Mouse (Mus musculus) cerebellum, adult 8-10 months (tissue): ENCODE data around the gene Abcc4.
"Not testable (repeated sequence)": the region's sequence is repeated elsewhere in the genome, so short reads cannot be mapped to it uniquely, and the experiment has no call there.

Experiments used
- DNase-seq: peaks from one replicate; pipeline ENCODE4 v3.0.0; 2022

Abcc4 gene

GRCm38 (mm10) chr14:118676308-118676994 lies 29.6 kb downstream of the Abcc4 start:
- no peak for DNase-seq

- peak; percentile 18 for DNase-seq
Measured at GRCm38 (mm10) chr14:118674705-118675139, 31.3 kb downstream of the Abcc4 start.

DNA sequence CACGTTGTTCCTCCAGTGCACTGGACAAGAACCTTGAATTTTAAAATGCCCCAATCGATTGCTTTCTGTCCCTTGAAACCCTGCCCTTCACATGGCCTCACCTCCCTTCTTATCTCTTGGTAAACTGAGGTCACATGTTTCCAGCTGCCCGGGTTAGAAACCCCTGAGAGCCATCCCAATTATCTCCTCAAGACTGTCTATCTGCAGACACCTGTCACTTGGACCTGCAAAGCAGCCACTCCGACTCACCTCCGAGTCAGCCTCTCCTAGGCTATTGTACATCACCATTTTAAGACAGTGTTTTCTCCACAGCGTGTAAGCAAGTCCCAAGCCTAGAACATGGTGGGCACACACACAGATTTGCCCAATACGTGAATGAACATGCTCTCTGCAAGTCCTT lies 31.8 kb downstream of the Abcc4 start:
- no peak for DNase-seq

GRCm38 (mm10) chr14:118673501-118673900 lies 32.5 kb downstream of the Abcc4 start:
- no peak for DNase-seq

GRCm38 (mm10) chr14:118672931-118673330 lies 33.1 kb downstream of the Abcc4 start:
- DNase-seq = not testable (repeated sequence)

GRCm38 (mm10) chr14:118667499-118667898 lies 38.5 kb downstream of the Abcc4 start:
- peak; percentile 41 for DNase-seq

DNA sequence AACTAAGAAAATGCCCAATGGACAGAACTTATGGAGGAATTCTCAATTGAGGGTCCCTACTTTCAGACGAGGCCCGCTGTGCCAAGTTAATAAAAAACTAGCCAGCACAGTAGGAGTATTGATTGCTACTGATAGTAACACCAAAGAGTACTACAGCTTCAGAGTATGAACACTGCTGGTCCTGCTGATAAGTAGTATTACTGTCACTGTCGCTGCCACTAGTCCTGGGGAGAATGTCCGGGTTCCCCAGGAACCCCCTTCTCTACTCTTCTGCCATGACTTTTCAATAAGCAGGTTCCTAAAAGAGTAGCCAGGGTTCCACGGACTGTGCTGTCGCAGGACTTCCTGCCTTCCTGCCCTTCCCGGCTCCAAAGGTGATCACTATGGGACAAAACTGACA lies 41.4 kb downstream of the Abcc4 start:
- no peak for DNase-seq

DNA sequence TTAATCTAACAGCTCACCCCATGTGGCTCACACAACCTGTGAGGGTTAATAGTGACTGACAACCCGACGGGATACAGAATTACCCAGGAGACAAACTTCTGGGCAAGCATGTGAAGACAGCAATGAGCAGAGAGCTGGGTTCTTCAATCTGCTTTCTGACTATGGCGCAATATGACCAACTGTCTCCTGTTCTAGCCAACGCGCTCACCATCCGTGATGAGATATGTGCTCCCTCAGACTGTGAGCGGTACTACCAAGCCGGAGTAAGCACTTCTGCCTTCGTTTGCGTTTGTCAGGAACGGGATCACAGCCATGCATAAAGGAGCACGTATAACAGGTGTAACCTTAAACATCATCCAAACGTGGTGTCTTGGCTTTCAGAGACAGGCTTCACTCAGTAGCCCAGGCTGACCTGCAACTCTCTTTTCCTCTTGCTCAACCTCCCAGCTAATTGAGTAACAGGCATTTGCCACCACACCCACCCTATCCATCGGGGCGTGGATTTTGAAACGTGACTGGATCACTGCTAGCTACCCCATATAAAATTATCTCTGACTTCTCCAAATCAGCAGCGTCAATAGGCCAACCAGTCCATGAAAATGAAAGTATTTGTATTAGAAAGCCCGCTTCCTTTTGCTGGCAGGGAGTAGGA lies 43.3 kb downstream of the Abcc4 start:
- no peak for DNase-seq

- DNase-seq = no peak
Measured at GRCm38 (mm10) chr14:118662124-118662523, 43.9 kb downstream of the Abcc4 start.

DNA sequence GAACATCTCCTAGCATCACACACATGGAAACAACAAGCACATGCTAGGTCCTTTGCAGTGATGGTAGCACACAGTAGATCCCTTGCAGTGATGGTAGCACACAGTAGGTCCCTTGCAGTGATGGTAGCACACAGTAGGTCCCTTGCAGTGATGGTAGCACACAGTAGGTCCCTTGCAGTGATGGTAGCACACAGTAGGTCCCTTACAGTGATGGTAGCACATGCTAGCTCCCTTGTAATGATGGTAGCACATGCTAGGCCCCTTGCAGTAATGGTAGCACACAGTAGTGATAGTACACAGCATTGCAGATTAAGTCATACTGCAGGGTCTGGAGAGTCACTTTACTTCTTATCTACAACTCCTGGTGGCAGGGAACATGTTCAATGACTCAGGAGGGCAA lies 46.8 kb downstream of the Abcc4 start:
- no peak for DNase-seq

- DNase-seq = no peak
Measured at GRCm38 (mm10) chr14:118658328-118658692, 47.7 kb downstream of the Abcc4 start.

- no peak for DNase-seq
Measured at GRCm38 (mm10) chr14:118657673-118658327, 48.2 kb downstream of the Abcc4 start.

- no peak for DNase-seq
Measured at GRCm38 (mm10) chr14:118657206-118657605, 48.8 kb downstream of the Abcc4 start.

DNA sequence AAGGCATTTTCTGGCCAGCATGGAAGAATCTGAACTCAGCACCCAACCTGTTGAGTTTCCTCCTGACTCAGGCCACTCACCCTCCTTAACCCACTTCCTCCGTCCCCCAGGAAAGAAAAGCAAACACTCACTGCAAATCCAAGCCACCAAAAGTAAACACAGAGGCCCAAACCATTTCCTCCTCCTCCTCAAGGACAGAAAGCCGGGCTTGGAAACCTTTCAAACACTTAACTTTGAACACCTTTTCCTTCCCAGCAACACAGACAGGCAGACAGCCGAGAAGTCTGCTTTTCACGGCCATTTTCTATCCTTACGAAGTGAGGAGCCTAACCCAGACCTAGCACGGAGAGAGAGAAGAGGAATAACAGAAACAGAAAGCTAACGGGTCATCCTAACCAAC lies 50.0 kb downstream of the Abcc4 start:
- no peak for DNase-seq

- no peak for DNase-seq
Measured at GRCm38 (mm10) chr14:118654903-118655302, 51.1 kb downstream of the Abcc4 start.

DNA sequence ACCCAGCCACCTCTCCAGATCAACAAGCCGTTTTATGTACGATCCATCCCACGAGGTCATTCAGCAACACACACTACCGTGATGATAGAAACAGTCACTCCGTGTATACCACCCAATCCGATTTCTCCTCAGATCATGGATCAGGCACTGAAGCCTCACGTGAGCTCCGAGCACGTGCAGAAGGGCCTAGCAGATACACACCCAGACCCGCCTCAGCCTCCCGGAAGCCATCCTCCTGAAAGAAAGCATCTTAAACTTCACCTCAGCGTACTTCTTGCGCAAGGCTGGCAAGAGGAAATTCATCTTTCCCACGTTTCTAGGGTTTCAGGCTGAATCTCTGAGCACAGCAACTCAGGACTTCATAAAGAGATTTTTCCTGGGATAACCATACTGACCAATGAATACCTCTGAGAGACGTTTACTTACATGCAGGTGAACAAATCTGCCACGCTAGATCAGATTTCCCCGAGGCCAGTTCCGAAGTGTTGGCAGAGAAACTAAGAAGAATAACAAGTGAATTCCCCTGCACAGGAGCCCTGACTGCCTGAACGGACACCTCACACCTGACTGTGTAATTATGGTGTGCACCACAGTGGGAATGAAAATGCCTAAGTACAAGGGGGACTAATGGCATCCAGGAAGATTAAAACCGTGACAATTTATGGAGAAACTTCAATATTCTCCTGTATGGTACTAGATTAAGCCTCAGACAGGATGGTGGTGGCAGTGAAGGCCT lies 54.1 kb downstream of the Abcc4 start:
- DNase-seq = no peak

GRCm38 (mm10) chr14:118649895-118650256 lies 56.1 kb downstream of the Abcc4 start:
- no peak for DNase-seq

- DNase-seq = no peak
Measured at GRCm38 (mm10) chr14:118649199-118649894, 56.7 kb downstream of the Abcc4 start.

DNA sequence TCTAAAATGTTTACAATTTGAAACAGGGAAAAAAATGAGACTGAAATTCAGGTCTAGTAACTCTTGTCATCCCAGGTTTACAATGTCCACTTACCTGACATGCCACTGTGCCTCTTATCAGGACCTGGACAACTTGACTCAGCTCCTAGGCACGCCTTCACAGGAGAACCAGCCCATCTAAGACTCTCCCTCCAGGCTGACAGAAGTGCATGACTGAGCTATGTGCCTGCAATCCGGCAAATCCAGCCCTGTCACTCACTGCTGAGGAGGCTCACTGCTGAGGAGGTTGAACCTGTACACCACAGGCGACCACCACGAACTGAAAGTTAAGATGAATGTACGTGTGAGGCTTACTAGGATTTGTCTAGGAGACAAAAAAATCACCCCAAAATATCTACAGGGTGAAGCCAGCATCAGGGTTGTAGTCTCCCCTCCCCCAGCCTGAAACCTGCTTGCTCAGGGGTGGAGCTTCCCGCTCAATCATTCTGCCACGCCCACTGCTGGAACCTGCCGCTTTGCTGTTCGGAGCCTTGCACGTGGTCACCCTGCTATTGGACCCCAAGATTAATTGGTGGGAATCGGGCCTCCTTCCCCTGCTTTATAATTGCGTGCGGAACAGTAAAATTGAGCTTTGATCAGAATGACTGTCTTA lies 63.0 kb downstream of the Abcc4 start:
- not testable (repeated sequence) for DNase-seq

DNA sequence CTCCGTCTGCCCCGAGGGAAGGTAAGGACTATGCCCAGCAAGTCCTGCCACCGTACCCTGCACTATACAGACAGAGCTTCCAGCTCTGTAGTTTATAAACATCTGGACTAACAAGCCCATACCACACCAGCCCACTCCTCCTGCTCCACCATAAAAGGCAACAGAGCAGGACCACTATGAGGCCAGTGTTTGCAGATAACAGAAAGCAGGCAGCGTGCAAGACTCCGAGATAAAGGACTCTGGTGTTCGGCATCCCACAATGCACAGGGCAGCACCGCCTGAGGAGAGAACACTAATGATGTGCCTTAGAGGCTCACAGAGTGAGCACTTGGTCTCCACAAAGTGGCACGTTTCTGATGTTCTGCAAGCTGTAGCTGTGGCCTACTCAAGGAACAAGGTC lies 63.9 kb downstream of the Abcc4 start:
- DNase-seq = no peak

DNA sequence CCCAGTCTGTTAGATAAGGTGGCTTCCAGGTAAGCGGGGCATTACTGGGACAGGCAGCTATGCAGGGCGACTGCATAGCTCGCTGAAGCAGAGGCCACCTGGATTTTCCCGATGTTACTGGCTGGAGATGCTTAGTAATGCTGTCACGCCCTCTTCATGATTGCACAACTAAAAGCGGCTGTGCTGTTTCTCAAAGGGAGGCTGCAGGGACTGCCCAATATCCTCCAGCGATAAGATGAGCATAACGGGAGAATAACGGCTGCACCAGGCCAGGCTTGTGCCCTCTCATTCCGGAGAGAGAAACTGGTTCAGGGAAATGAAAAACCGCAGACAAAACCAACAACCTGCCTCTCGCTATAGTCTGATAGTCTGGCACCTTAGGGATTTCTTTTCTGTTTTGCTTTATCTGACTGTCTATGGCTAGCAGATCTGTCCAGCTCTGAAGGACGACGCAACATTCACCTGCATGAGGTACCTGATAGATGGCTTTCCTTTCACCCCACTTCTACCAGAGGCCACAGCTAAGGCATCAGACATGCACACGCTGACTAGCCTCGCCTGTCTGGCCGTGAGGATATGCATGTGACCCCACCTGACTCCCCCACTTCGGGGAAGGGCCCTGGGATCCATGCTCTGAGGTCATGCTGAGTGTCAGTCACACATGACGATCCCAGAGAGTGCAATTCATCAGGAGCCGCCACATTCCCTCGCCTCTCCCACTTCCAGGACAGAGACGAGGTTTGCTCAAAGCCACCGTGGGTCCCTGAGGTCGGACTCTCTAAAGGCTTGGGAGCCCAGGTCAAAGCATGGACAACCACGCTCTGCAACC lies 67.4 kb downstream of the Abcc4 start:
- no peak for DNase-seq
